Comparison of ENCODE assay signal across 8 mouse cellular contexts in the genomic region with DNA sequence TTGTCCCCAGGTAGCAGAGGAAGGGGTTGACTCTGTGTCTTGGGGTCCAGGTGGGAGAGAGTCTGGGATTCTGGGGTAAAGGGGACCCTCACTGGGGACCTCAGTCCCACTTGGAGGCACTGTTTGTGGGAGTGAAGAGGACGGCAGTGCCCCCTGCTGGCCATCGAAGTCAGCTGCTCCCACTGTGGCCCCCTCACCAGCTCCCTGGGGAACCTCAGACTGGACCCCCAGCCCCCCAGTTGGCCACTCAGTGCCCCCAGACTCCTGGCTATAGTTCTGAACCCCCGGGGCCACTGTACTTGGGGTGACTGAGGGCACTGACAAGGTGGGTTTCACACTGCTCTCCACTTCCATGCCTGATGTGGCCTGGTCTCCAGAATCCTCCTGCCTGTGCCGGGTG. TPM values are rescaled to one million over a fixed set of nuclear protein-coding genes. Genes with fewer than 3 reads are reported as not detected.
DNase-seq lines count a peak whose midpoint lies in the region; ATAC-seq lines count a peak whose summit lies in the region.

No protein-coding gene starts in this region.

- peaks cover 91% of the 10 kb centered on the region for H3K36me3 ChIP-seq in neural tube, embryonic 13.5 days
- peaks cover 34% of the 10 kb centered on the region for H3K36me3 ChIP-seq in forebrain, embryonic 16.5 days (ENCODE audit: control insufficient read depth, insufficient read depth)

- H3K4me2 ChIP-seq in neural tube, embryonic 13.5 days: no peak overlapping the region
- H3K4me2 ChIP-seq in forebrain, embryonic 16.5 days (ENCODE audit: low read length): no peak overlapping the region

- WGBS in neural tube, embryonic 13.5 days: 40% methylated on average over 4 of the region's 4 CpGs
- WGBS in forebrain, embryonic 16.5 days: 45% methylated on average over 4 of the region's 4 CpGs

- no peak for ATAC-seq in neural tube, embryonic 13.5 days (ENCODE audit: low read depth)
- ATAC-seq in granulocyte monocyte progenitor cell, adult 5-6 weeks (replicated peaks; ENCODE audit: poor library complexity, severe bottlenecking): peak; percentile 70
- no peak for ATAC-seq in forebrain, embryonic 16.5 days

- H3K27ac ChIP-seq in neural tube, embryonic 13.5 days (replicated peaks): 0 out of 2 replicates have a peak overlapping the region, but pooled peaks have one; percentile 38
- H3K27ac ChIP-seq in forebrain, embryonic 16.5 days (ENCODE audit: low read length): no peak overlapping the region

- H3K9ac ChIP-seq in neural tube, embryonic 13.5 days: no peak overlapping the region
- H3K9ac ChIP-seq in forebrain, embryonic 16.5 days (replicated peaks; ENCODE audit: low read depth, low read length): no peak overlapping the region

- H3K4me1 ChIP-seq in neural tube, embryonic 13.5 days (replicated peaks): peaks cover 26% of the 10 kb centered on the region; the same call in 1 of the 2 replicates
- no peaks in the 10 kb centered on the region for H3K4me1 ChIP-seq in forebrain, embryonic 16.5 days (replicated peaks; ENCODE audit: control insufficient read depth, insufficient read depth, low read length)

- DNase-seq in gastrocnemius, postnatal 10 days: peak; percentile 45
- no peak for DNase-seq in gastrocnemius, adult 18-20 months (ENCODE audit: low spot score)
- DNase-seq in neural tube, embryonic 10.5 days (ENCODE audit: extremely low spot score, low spot score): no peak
- DNase-seq in thymus, postnatal 0 days (ENCODE audit: low spot score): peak; percentile 56
- no peak for DNase-seq in urinary bladder, postnatal 36 days (ENCODE audit: low spot score in 2 of 2)

- H3K9me3 ChIP-seq in neural tube, embryonic 13.5 days: no peaks in the 10 kb centered on the region
- H3K9me3 ChIP-seq in forebrain, embryonic 16.5 days (ENCODE audit: control insufficient read depth, low read length): no peaks in the 10 kb centered on the region

- H3K4me3 ChIP-seq in neural tube, embryonic 13.5 days: no peak overlapping the region
- H3K4me3 ChIP-seq in forebrain, embryonic 16.5 days (replicated peaks; ENCODE audit: low read length): no peak overlapping the region

- H3K27me3 ChIP-seq in neural tube, embryonic 13.5 days: no peaks in the 10 kb centered on the region
- H3K27me3 ChIP-seq in forebrain, embryonic 16.5 days (replicated peaks; ENCODE audit: control insufficient read depth, insufficient read depth, low read length): no peaks in the 10 kb centered on the region

RNA-seq across cellular contexts. Expression of gene Abtb1, which starts 7.5 kb away (rescaled TPM):
- total RNA-seq in gastrocnemius, postnatal 10 days (2021): 10 to 100 TPM; 15.6 to 17.9 TPM
- total RNA-seq in gastrocnemius, adult 18-20 months (2021): 10 to 100 TPM; 20.6 to 23.2 TPM
- 43.1 and 43.4 TPM in 2 replicates for polyA plus RNA-seq in neural tube, embryonic 13.5 days (2015; fragmentation: Nextera tagmentation; extraction: Ambion mirVana)
- total RNA-seq in granulocyte monocyte progenitor cell, adult 5-6 weeks (2014; fragmentation: Nextera tagmentation): 19.7 and 21.6 TPM in 2 replicates
- total RNA-seq in granulocyte monocyte progenitor cell, adult 5-6 weeks (2017): 22.3 and 35.6 TPM in 2 replicates
- 64.7 and 77.2 TPM in 2 replicates for polyA plus RNA-seq in thymus, postnatal 0 days (2015; fragmentation: Nextera tagmentation; extraction: Ambion mirVana)
- 44.7 and 47.0 TPM in 2 replicates for polyA plus RNA-seq in forebrain, embryonic 16.5 days (2015; fragmentation: Nextera tagmentation; extraction: Ambion mirVana)

RNA-seq across cellular contexts. Expression of gene Podxl2, which starts 25.6 kb away (rescaled TPM):
- 10 to 100 TPM; 69.0 to 70.3 TPM for total RNA-seq in gastrocnemius, postnatal 10 days (2021)
- total RNA-seq in gastrocnemius, adult 18-20 months (2021): 10 to 100 TPM; 63.1 to 63.5 TPM
- 548 and 565 TPM in 2 replicates for polyA plus RNA-seq in neural tube, embryonic 13.5 days (2015; fragmentation: Nextera tagmentation; extraction: Ambion mirVana)
- total RNA-seq in granulocyte monocyte progenitor cell, adult 5-6 weeks (2014; fragmentation: Nextera tagmentation): not detected in 2 replicates
- not detected in 2 replicates for total RNA-seq in granulocyte monocyte progenitor cell, adult 5-6 weeks (2017)
- 14.1 and 16.9 TPM in 2 replicates for polyA plus RNA-seq in thymus, postnatal 0 days (2015; fragmentation: Nextera tagmentation; extraction: Ambion mirVana)
- 592 and 647 TPM in 2 replicates for polyA plus RNA-seq in forebrain, embryonic 16.5 days (2015; fragmentation: Nextera tagmentation; extraction: Ambion mirVana)

RNA-seq across cellular contexts. Expression of gene Mcm2, which starts 49.3 kb away (rescaled TPM):
- 10 to 100 TPM; 15.5 to 23.7 TPM for total RNA-seq in gastrocnemius, postnatal 10 days (2021)
- 1 to 10 TPM; 6.1 to 6.4 TPM for total RNA-seq in gastrocnemius, adult 18-20 months (2021)
- 33.5 and 40.5 TPM in 2 replicates for polyA plus RNA-seq in neural tube, embryonic 13.5 days (2015; fragmentation: Nextera tagmentation; extraction: Ambion mirVana)
- 148 and 183 TPM in 2 replicates for total RNA-seq in granulocyte monocyte progenitor cell, adult 5-6 weeks (2014; fragmentation: Nextera tagmentation)
- total RNA-seq in granulocyte monocyte progenitor cell, adult 5-6 weeks (2017): 153 and 168 TPM in 2 replicates
- polyA plus RNA-seq in thymus, postnatal 0 days (2015; fragmentation: Nextera tagmentation; extraction: Ambion mirVana): 138 and 161 TPM in 2 replicates
- 60.2 and 64.6 TPM in 2 replicates for polyA plus RNA-seq in forebrain, embryonic 16.5 days (2015; fragmentation: Nextera tagmentation; extraction: Ambion mirVana)

RNA-seq across cellular contexts. Expression of gene Tpra1, which starts 52.8 kb away (rescaled TPM):
- total RNA-seq in gastrocnemius, postnatal 10 days (2021): 10 to 100 TPM; 21.4 to 34.4 TPM
- total RNA-seq in gastrocnemius, adult 18-20 months (2021): 10 to 100 TPM; 17.9 to 27.9 TPM
- polyA plus RNA-seq in neural tube, embryonic 13.5 days (2015; fragmentation: Nextera tagmentation; extraction: Ambion mirVana): 75.6 and 76.1 TPM in 2 replicates
- total RNA-seq in granulocyte monocyte progenitor cell, adult 5-6 weeks (2014; fragmentation: Nextera tagmentation): 25.1 and 62.6 TPM in 2 replicates
- 28.7 and 30.9 TPM in 2 replicates for total RNA-seq in granulocyte monocyte progenitor cell, adult 5-6 weeks (2017)
- 77.0 and 78.8 TPM in 2 replicates for polyA plus RNA-seq in thymus, postnatal 0 days (2015; fragmentation: Nextera tagmentation; extraction: Ambion mirVana)
- polyA plus RNA-seq in forebrain, embryonic 16.5 days (2015; fragmentation: Nextera tagmentation; extraction: Ambion mirVana): 56.9 and 70.0 TPM in 2 replicates

Comparison
In these comparisons a context has a peak if more than half of its experiments do, and no peak if none do; other contexts are left out.
1. DNase-seq: peak in gastrocnemius, postnatal 10 days (single experiment) and thymus, postnatal 0 days (single experiment); none in gastrocnemius, adult 18-20 months (single experiment), neural tube, embryonic 10.5 days (single experiment) and urinary bladder, postnatal 36 days (0 of 2).
2. RNA of gene Podxl2, which starts 25.6 kb away (total RNA-seq): 69.0 to 70.3 TPM in gastrocnemius, postnatal 10 days and 63.1 to 63.5 TPM in gastrocnemius, adult 18-20 months; not detected in granulocyte monocyte progenitor cell, adult 5-6 weeks; every median in the first group is over 10 times any median in the second.
3. RNA of gene Mcm2, which starts 49.3 kb away (total RNA-seq): 148 to 183 TPM in granulocyte monocyte progenitor cell, adult 5-6 weeks; 15.5 to 23.7 TPM in gastrocnemius, postnatal 10 days and 6.1 to 6.4 TPM in gastrocnemius, adult 18-20 months; every median in the first group is over 4 times any median in the second.